Mouse (Mus musculus) retina, adult 2 months (tissue): Measurements from ENCODE around the gene Auts2.

ENCODE experiments used
- DNase-seq: peaks from one replicate; pipeline ENCODE4 v3.0.0-alpha.2; 2012; ENCODE audit warnings: low read depth, low spot score

The Auts2 gene

GRCm38 (mm10) chr5:132258882-132259281 lies 284.3 kb downstream of the Auts2 start:
- no peak for DNase-seq

DNA sequence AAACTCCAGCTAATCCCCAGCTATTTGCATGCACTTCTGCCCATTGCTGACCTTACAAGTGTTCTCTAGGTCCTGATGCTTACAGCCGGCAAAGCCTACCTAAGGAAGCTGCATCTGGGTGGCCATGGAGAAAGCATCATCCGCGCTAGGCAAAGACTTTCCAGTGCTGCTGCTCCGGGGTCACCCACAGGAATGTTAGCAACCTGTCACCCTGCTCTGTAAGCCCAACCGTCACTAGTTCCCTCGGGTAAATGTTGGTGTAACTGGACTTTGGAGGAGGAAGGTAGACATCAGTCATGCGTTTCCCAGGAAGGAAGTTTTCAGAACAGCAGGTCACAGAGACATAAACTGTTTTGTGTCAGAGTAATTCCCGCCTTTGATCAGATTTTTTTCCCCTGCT lies 287.6 kb downstream of the Auts2 start:
- no peak for DNase-seq

DNA sequence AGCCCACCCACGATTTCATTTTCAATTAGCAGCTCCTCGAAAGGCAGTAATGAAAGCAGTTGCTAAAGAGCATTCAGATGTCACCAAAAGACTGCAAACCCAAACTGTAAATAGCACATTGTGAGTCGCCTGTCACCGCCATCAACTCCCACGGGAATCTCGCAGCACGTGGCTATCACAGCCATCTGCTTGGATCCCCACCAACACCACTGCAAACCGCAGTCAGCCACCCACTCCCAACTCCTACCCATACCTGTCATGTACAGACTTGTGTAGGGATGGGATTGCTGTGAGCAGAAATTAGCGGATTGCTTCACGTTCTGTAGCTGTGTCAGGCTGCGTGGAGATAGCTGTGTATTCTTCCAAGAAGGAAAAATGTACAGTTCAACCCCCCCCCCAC lies 293.6 kb downstream of the Auts2 start:
- DNase-seq: no peak

DNA sequence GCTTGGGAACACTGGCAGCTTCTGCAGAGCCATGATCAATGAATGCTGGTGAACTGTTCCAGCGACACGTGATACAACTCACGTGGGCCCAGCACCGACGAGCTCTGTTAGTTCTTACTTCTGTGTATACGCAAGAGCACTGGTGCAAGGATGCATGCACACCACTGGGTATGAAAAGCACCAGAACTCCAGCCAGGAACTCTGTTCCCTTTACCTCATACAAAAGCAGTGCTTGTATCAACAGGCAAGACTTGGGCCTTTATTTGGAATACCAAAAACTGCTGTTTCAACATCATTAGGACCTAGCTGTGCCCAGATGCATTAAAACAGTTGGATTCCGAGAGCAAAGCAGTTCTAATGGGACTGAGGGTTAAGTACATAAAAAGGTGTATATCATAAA lies 295.1 kb downstream of the Auts2 start:
- no peak for DNase-seq

- no peak for DNase-seq
Measured at GRCm38 (mm10) chr5:132235460-132235859, 307.7 kb downstream of the Auts2 start.

DNA sequence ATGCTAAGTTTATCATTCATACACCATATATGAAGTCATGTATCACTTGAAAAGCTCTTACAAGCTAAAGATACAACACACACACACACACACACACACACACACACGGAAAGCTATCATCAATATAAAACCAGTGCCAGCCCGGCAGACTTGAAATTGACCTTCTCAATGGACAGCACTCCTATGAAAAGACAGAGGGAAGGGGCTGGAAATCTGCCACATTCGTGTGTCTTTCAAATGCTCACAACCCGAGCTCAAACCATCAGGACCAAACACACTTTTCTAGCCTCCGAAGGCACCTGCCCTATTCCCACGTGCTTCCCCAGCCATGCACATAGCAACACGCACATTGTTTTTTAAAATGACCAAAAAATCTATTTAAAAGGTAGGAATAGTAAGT lies 308.7 kb downstream of the Auts2 start:
- DNase-seq: no peak

- peak; percentile 32 for DNase-seq
Measured at GRCm38 (mm10) chr5:132231280-132232047, 311.7 kb downstream of the Auts2 start.

GRCm38 (mm10) chr5:132229644-132230357 lies 313.3 kb downstream of the Auts2 start:
- no peak for DNase-seq

GRCm38 (mm10) chr5:132229023-132229422 lies 314.1 kb downstream of the Auts2 start:
- no peak for DNase-seq

DNA sequence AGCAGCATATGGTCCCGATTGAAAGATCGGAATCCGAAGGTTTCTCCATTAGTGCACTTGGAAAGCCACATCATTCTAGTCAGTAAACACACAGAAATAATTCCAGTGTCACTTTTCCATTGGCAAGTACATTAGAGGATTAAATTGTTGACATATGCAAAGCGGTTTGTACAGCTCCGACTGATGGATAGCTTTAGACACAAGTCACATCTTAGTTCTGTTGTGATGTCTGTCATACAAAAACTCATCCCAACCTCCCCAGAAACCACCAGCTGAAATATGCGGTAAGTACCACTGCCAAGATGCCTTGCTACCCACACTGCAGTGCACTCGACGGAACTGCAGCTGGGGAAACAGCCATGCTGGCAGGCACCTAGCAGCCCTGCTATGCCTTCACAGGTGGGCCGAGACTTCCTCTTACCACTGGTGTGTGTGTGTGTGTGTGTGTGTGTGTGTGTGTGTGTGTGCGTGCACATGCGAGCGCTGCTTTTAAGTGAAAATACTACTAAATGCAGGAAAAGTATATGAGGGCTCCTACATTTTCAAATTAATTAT lies 322.7 kb downstream of the Auts2 start:
- no peak for DNase-seq

GRCm38 (mm10) chr5:132216143-132216542 lies 327.0 kb downstream of the Auts2 start:
- no peak for DNase-seq

DNA sequence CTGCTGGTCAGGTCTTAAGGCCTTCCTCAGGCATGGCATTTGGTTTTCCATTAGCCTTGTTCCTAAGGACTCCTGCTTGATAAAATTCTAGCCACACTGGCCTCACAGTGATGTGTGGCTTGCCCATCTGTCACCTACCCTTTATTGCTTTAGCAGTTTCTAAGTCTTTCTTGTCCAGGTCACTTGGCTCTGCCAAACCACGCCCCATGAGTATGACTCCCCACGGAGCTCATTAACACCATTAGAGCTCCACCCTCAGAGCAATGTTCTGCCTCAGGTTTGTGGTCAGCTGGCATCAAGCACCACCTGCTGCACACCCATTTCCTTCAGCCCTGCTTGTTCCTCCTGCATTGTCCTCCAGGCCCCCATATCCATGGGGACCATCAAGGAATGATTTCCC lies 330.7 kb downstream of the Auts2 start:
- DNase-seq: no peak

GRCm38 (mm10) chr5:132209694-132210093 lies 333.4 kb downstream of the Auts2 start:
- DNase-seq: no peak

DNA sequence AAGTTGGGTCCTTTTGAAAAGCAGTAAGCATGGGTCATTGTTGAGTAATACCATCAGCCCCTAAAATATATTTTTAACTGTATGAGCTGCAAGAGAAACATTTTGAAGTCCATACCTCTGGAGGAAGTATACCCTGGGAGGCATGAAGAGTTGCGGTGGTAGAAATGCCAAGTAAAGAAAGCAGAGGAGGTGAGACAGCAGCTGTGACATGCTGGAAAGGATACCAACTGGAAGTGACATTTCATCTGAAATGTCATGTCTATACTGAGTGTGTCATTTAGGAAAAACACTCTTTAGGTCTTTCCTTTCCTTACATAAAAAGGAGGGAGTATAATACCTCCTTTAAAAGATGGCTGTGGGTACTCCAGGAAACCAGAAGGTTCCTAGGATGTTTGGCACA lies 336.9 kb downstream of the Auts2 start:
- DNase-seq: no peak

- no peak for DNase-seq
Measured at GRCm38 (mm10) chr5:132203846-132204245, 339.3 kb downstream of the Auts2 start.

- DNase-seq: no peak
Measured at GRCm38 (mm10) chr5:132201077-132201645, 342.0 kb downstream of the Auts2 start.

GRCm38 (mm10) chr5:132200595-132200994 lies 342.5 kb downstream of the Auts2 start:
- no peak for DNase-seq

DNA sequence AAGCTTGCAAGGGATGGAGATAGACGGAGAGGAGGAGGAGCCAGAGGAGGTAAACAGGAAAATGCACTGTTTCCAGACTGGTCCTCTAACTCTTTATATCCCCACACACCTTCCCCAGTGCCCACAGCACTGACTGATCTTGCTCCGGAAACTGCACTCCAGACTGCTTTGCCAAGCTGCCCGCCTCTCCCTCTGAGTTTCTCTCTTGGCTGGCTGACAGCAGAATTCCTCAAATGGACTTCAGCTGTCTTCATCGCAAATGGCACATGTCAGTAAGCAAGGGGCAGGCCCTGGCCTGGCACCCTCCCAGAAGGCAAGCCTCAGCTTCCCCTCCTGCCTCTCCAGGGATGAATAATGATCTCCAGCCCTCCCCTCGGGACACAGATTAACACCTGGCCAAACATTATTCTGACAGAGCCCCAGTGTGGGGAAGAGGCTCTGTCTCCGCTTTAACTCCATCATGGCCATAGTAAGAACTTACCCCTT lies 348.1 kb downstream of the Auts2 start:
- DNase-seq: no peak

- no peak for DNase-seq
Measured at GRCm38 (mm10) chr5:132190190-132190589, 353.0 kb downstream of the Auts2 start.

DNA sequence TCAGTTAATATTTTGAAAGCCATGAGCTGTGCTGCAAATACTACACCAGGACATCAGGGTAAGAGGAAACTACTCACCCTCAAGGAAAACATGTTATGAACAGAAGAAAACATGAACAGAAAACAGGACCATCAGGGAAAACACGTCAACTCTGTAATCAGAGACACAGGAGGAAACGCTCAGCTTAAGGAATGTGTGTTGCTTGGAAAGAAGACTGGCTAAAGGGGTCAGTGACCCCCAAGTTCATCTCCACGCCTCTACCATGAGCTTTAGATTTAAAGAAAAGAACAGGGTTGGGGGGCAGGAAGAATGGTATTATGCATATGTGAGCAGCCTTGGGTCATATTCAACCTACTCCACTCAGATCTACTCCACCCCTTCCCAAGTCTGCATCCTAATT lies 356.5 kb downstream of the Auts2 start:
- DNase-seq: no peak

DNA sequence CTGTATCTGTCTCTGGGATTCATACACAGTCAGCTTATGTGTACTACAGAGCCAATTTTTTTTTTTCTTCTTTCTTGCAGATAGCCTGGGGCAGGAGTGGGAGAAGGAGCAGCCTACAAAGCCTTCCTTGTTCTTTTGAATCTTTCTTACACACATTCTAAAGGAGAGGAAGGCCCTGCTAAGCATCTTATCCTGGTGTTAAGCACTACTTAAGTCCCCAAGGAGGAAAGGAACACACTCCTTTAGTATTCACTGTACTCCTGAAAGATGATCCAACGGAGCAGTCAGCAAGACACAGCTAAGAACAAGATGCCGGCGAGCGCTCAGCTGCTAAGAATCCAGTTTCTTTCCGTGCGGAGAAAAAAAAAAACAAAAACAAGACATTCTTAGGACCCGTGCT lies 356.9 kb downstream of the Auts2 start:
- no peak for DNase-seq

GRCm38 (mm10) chr5:132184395-132185095 lies 358.6 kb downstream of the Auts2 start:
- DNase-seq: no peak
